Mouse (Mus musculus) lung, adult 2 months (tissue): ENCODE results near the gene Zfp654.

Experiments
- CTCF ChIP-seq: fragments of 200-500 bp; IDR thresholded peaks from 2 replicates; pipeline ENCODE4 v1.5.1; 2011; ENCODE audit warnings: mild to moderate bottlenecking, low read length, control low read depth; ENCODE audit not compliant: insufficient read depth
- POLR2A ChIP-seq: fragments of 200-500 bp; IDR thresholded peaks from 2 replicates; pipeline ENCODE4 v1.6.1; 2011; ENCODE audit warnings: low read depth, mild to moderate bottlenecking, control low read depth, low read length, borderline replicate concordance; ENCODE audit errors: extremely low read depth

DNA sequence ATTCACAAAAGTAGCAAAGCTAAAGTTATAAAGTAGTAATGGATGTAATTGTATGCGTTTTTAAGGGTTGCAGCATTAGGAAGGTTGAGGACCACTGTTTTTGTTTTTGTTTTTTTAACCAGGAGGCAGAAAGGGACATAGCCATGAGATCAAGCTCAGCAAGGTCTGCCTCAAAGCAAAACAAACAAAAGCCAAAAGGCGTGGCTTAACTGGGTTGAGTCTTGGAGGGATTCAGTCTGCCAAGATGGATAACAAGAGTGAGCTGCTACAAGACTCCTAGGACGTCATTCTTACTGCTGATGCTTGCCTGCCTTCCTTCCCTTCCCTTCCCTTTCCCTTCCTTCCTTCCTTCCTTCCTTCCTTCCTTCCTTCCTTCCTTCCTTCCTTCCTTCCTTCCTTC, 20.8 kb upstream of the Zfp654 start:
- TF ChIP-seq CTCF, result no peak
- TF ChIP-seq POLR2A, result no peak
